In the genomic region with DNA sequence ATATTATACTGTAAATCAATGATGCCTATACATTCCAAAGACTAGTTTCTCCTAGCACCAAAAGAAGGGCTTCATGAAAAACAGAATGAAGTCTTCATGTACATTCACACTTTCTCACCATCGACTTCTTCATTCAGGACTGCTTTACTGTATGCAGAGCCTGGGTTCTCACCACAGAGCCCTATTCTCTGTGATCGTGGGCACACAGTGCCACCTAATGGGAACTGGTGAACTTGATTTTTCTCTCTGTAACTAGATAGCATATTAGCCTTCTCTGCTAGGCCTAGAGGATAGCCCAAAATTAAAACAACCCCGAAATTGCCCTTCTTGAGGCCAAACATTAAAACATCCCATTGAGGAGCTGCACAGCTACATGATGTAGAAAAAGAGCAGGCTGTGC, we compare ENCODE assay signal across 8 mouse cellular contexts.
DNase-seq lines count a peak whose midpoint lies in the region; ATAC-seq and TF ChIP-seq lines count a peak whose summit lies in the region.

No protein-coding gene starts in this region.

- TF ChIP-seq POLR2A in cerebellum, adult 2 months (IDR thresholded peaks at IDR 0.05; ENCODE audit: borderline replicate concordance, insufficient read depth, low read length), result no peak

- no peaks in the 10 kb centered on the region for H3K27me3 ChIP-seq in heart, postnatal 0 days (ENCODE audit: control insufficient read depth, insufficient read depth, low read length)
- H3K27me3 ChIP-seq in cerebellum, adult 2 months (ENCODE audit: control insufficient read depth, insufficient read depth, low read length), result no peaks in the 10 kb centered on the region
- H3K27me3 ChIP-seq in forebrain, postnatal 0 days (ENCODE audit: insufficient read depth, low read length), result no peaks in the 10 kb centered on the region
- no peaks in the 10 kb centered on the region for H3K27me3 ChIP-seq in neural tube, embryonic 15.5 days (replicated peaks)

- no peak overlapping the region for H3K9ac ChIP-seq in heart, postnatal 0 days (replicated peaks; ENCODE audit: low read depth, low read length)
- H3K9ac ChIP-seq in forebrain, postnatal 0 days, result no peak overlapping the region
- H3K9ac ChIP-seq in neural tube, embryonic 15.5 days (replicated peaks), result no peak overlapping the region

- H3K4me3 ChIP-seq in heart, postnatal 0 days (ENCODE audit: low read depth, low read length), result no peak overlapping the region
- no peak overlapping the region for H3K4me3 ChIP-seq in cerebellum, adult 2 months (replicated peaks; ENCODE audit: insufficient read depth, low read depth, low read length)
- H3K4me3 ChIP-seq in forebrain, postnatal 0 days (ENCODE audit: low read depth, low read length), result no peak overlapping the region
- H3K4me3 ChIP-seq in neural tube, embryonic 15.5 days (replicated peaks), result no peak overlapping the region

- H3K4me1 ChIP-seq in heart, postnatal 0 days (ENCODE audit: control insufficient read depth, insufficient read depth), result no peaks in the 10 kb centered on the region
- no peaks in the 10 kb centered on the region for H3K4me1 ChIP-seq in cerebellum, adult 2 months (ENCODE audit: control insufficient read depth, insufficient read depth, low read length)
- no peaks in the 10 kb centered on the region for H3K4me1 ChIP-seq in forebrain, postnatal 0 days (ENCODE audit: insufficient read depth)
- no peaks in the 10 kb centered on the region for H3K4me1 ChIP-seq in neural tube, embryonic 15.5 days

- peak; percentile 69 for TF ChIP-seq CTCF in heart, postnatal 0 days (IDR thresholded peaks at IDR 0.05; ENCODE audit: low read depth)
- peak; percentile 34; the same call in 1 of the 2 replicates for TF ChIP-seq CTCF in cerebellum, adult 2 months (IDR thresholded peaks at IDR 0.05; ENCODE audit: borderline replicate concordance, insufficient read depth, low read depth, low read length)
- peak; percentile 81 for TF ChIP-seq CTCF in forebrain, postnatal 0 days (IDR thresholded peaks at IDR 0.05; ENCODE audit: low read depth)

- H3K27ac ChIP-seq in heart, postnatal 0 days (ENCODE audit: low read depth), result no peak overlapping the region
- H3K27ac ChIP-seq in cerebellum, adult 2 months (ENCODE audit: insufficient read depth, low read length), result no peak overlapping the region
- H3K27ac ChIP-seq in forebrain, postnatal 0 days (ENCODE audit: low read depth, low read length), result no peak overlapping the region
- H3K27ac ChIP-seq in neural tube, embryonic 15.5 days (replicated peaks), result no peak overlapping the region

- peak; percentile 40 for DNase-seq in heart, postnatal 0 days (ENCODE audit: low spot score)
- DNase-seq in heart, adult 9 months (ENCODE audit: low spot score in 2 of 2), result no peak
- DNase-seq in cerebellum, adult 2 months, result peak; percentile 3 to 17
- DNase-seq in forebrain, postnatal 0 days, result peak; percentile 90
- DNase-seq in layer of hippocampus, postnatal 10 days (ENCODE audit: low spot score in 2 of 2), result peak; percentile 66 to 78
- DNase-seq in testis, postnatal 14 days (ENCODE audit: low spot score), result no peak

- H3K4me2 ChIP-seq in heart, postnatal 0 days (ENCODE audit: low read depth, low read length), result no peak overlapping the region
- H3K4me2 ChIP-seq in forebrain, postnatal 0 days (ENCODE audit: low read depth), result no peak overlapping the region
- no peak overlapping the region for H3K4me2 ChIP-seq in neural tube, embryonic 15.5 days

- TF ChIP-seq EP300 in heart, postnatal 0 days (IDR thresholded peaks at IDR 0.05; ENCODE audit: low read depth), result no peak

- peak; percentile 84 for ATAC-seq in heart, postnatal 0 days (ENCODE audit: insufficient read depth, low read depth)
- peak; percentile 88 for ATAC-seq in forebrain, postnatal 0 days
- ATAC-seq in neural tube, embryonic 15.5 days (ENCODE audit: low FRiP score), result peak; percentile 84; the same call in 1 of the 2 replicates
- no peak for ATAC-seq in monocyte, adult 5-6 weeks (replicated peaks; ENCODE audit: insufficient number of reproducible peaks, low FRiP score, low TSS enrichment, poor library complexity, severe bottlenecking)

- 20% methylated on average over 3 of the region's 3 CpGs for WGBS in heart, postnatal 0 days
- 19% methylated on average over 3 of the region's 3 CpGs for WGBS in cerebellum, adult 2 months
- 27% methylated on average over 3 of the region's 3 CpGs for WGBS in forebrain, postnatal 0 days
- WGBS in neural tube, embryonic 15.5 days, result 33% methylated on average over 3 of the region's 3 CpGs

- H3K36me3 ChIP-seq in heart, postnatal 0 days (replicated peaks; ENCODE audit: control insufficient read depth, insufficient read depth, low read length), result no peaks in the 10 kb centered on the region
- no peaks in the 10 kb centered on the region for H3K36me3 ChIP-seq in forebrain, postnatal 0 days (ENCODE audit: insufficient read depth)
- no peaks in the 10 kb centered on the region for H3K36me3 ChIP-seq in neural tube, embryonic 15.5 days

- no peaks in the 10 kb centered on the region for H3K9me3 ChIP-seq in heart, postnatal 0 days (replicated peaks; ENCODE audit: control insufficient read depth, low read length)
- no peaks in the 10 kb centered on the region for H3K9me3 ChIP-seq in forebrain, postnatal 0 days (ENCODE audit: low read length)
- no peaks in the 10 kb centered on the region for H3K9me3 ChIP-seq in neural tube, embryonic 15.5 days (replicated peaks)

Comparison
In these comparisons a context has a peak if more than half of its experiments do, and no peak if none do; other contexts are left out.
1. DNase-seq: peak in heart, postnatal 0 days (single experiment), cerebellum, adult 2 months (2 of 2), forebrain, postnatal 0 days (single experiment) and layer of hippocampus, postnatal 10 days (2 of 2); none in heart, adult 9 months (0 of 2) and testis, postnatal 14 days (single experiment).
2. Peak in every context shown above with its lines, with median percentiles within 50 percentile points of each other: CTCF ChIP-seq.